Mouse (Mus musculus) MEL (cell line): ENCODE results near the gene Ambra1. TPM values are rescaled to one million over a fixed set of nuclear protein-coding genes. Genes with fewer than 3 reads are reported as not detected.

ENCODE experiments used
- DNase-seq: peaks from one replicate; pipeline ENCODE4 v3.0.0; 2011; ENCODE audit warnings: low read depth, low spot score
- H3K27ac ChIP-seq: 2 replicates; pipeline ENCODE4 v1.5.1; 2012; ENCODE audit warnings: low read depth, mild to moderate bottlenecking, control low read depth, low read length, moderate library complexity; ENCODE audit not compliant: control insufficient read depth
- H3K27me3 ChIP-seq, 2 experiments: fragments of 150-350 bp in 1 of 2; sonication (generic) in 1 of 2; 2 replicates each; pipeline ENCODE4 v1.6.1; 2012; ENCODE audit warnings: low read length in 2 of 2, mild to moderate bottlenecking in 2 of 2, improper control_type of control experiment in 1 of 2, moderate library complexity in 1 of 2; ENCODE audit not compliant: insufficient read depth in 2 of 2, control insufficient read depth in 1 of 2
- H3K36me3 ChIP-seq, 2 experiments: 2 replicates each; pipeline ENCODE4 v1.6.1; 2012 to 2014; ENCODE audit warnings: low read length in 2 of 2, improper control_type of control experiment in 1 of 2, inconsistent platforms in 1 of 2, mild to moderate bottlenecking in 1 of 2; ENCODE audit not compliant: insufficient read depth in 2 of 2, control insufficient read depth in 1 of 2
- H3K4me1 ChIP-seq, 2 experiments: fragments of 150-350 bp in 1 of 2; sonication (generic) in 1 of 2; 2 replicates each; pipeline ENCODE4 v1.6.1; 2012; ENCODE audit warnings: low read length in 2 of 2, improper control_type of control experiment in 1 of 2, mild to moderate bottlenecking in 1 of 2; ENCODE audit not compliant: insufficient read depth in 2 of 2, control insufficient read depth in 1 of 2
- H3K4me3 ChIP-seq, 2 experiments: fragments of 150-350 bp in 1 of 2; sonication (generic) in 1 of 2; 2 replicates each; pipeline ENCODE4 v1.5.1; 2012; ENCODE audit warnings: low read depth in 2 of 2, low read length in 2 of 2, mild to moderate bottlenecking in 2 of 2, moderate library complexity in 2 of 2, control low read depth in 1 of 2, improper control_type of control experiment in 1 of 2; ENCODE audit not compliant: control insufficient read depth in 1 of 2, insufficient read depth in 1 of 2
- H3K79me2 ChIP-seq: 2 replicates; pipeline ENCODE4 v1.6.1; 2012; ENCODE audit warnings: mild to moderate bottlenecking, low read length, moderate library complexity; ENCODE audit not compliant: control insufficient read depth, poor library complexity, insufficient read depth
- H3K9ac ChIP-seq: 2 replicates; pipeline ENCODE4 v1.6.1; 2012; ENCODE audit warnings: low read depth, mild to moderate bottlenecking, control low read depth, low read length, moderate library complexity; ENCODE audit not compliant: control insufficient read depth, poor library complexity, severe bottlenecking
- H3K9me3 ChIP-seq: fragments of 150-350 bp; sonication (generic); replicated peaks from 2 replicates; pipeline ENCODE4 v1.6.1; 2012; ENCODE audit warnings: mild to moderate bottlenecking, low read length, improper control_type of control experiment, moderate library complexity; ENCODE audit not compliant: insufficient read depth
- BHLHE40 ChIP-seq: IDR thresholded peaks from 2 replicates; pipeline ENCODE4 v1.6.1; 2012; ENCODE audit warnings: low read depth, mild to moderate bottlenecking, inconsistent platforms, low read length, improper control_type of control experiment, borderline replicate concordance
- MAFK ChIP-seq: IDR thresholded peaks from 2 replicates; pipeline ENCODE4 v1.6.1; 2011; ENCODE audit warnings: low read depth, mild to moderate bottlenecking, low read length, improper control_type of control experiment, borderline replicate concordance
- MEF2A ChIP-seq: IDR thresholded peaks from 2 replicates; pipeline ENCODE4 v1.6.1; 2014; ENCODE audit warnings: low read depth, mild to moderate bottlenecking, inconsistent platforms, low read length, improper control_type of control experiment; ENCODE audit not compliant: poor library complexity, insufficient replicate concordance, severe bottlenecking; ENCODE audit errors: extremely low read depth
- MXI1 ChIP-seq: IDR thresholded peaks from 2 replicates; pipeline ENCODE4 v1.6.1; 2011; ENCODE audit warnings: mild to moderate bottlenecking, low read depth, low read length, improper control_type of control experiment
- MYB ChIP-seq: IDR thresholded peaks from 2 replicates; pipeline ENCODE4 v1.6.1; 2011; ENCODE audit warnings: mild to moderate bottlenecking, low read depth, low read length, improper control_type of control experiment
- TBP ChIP-seq: IDR thresholded peaks from 2 replicates; pipeline ENCODE4 v1.8.0; 2011; ENCODE audit warnings: low read depth, low read length, improper control_type of control experiment
- ZMIZ1 ChIP-seq: IDR thresholded peaks from 2 replicates; pipeline ENCODE4 v1.6.1; 2012; ENCODE audit warnings: low read depth, mild to moderate bottlenecking, inconsistent platforms, low read length, improper control_type of control experiment, moderate library complexity
- polyA plus RNA-seq, 2 experiments: library from polyadenylated mRNA; stranded (reverse) in 1 of 2; unstranded in 1 of 2; fragments of >175 nt in 1 of 2; fragments of >200 nt in 1 of 2; gene quantifications; 2 replicates each; pipeline versions ENCODE4 v1.2.1 to v1.2.4; 2012; ENCODE audit warnings: low replicate concordance in 2 of 2, low read depth in 1 of 2; ENCODE audit not compliant: insufficient read length in 2 of 2, insufficient read depth in 1 of 2, missing spikeins in 1 of 2
- total RNA-seq: library from RNA; depleted of rRNA; stranded (reverse); fragments of 300-350 nt; gene quantifications from 2 replicates; pipeline ENCODE4 v1.2.3, GENCODE M21; 2012

Gene Ambra1
- total and polyA plus RNA-seq, 3 experiments = 14.6 to 24.7 TPM; not detected in 1

- no peak for DNase-seq
- Histone ChIP-seq H3K4me1 (peaks cover 5 to 10% of the 10 kb centered on the region in 2 experiments; a peak in 3 of 4 replicates), H3K36me3 (peaks cover 7 to 12% of the 10 kb centered on the region in 2 experiments), H3K4me3 (no peak overlapping the region), H3K79me2 (no peaks in the 10 kb centered on the region), H3K9ac (no peak overlapping the region), H3K27ac (no peak overlapping the region), H3K9me3 (no peaks in the 10 kb centered on the region), H3K27me3 (no peaks in the 10 kb centered on the region)
- TF ChIP-seq ZMIZ1 = no peak
- TF ChIP-seq MXI1 = no peak
- no peak for TF ChIP-seq TBP
- no peak for TF ChIP-seq BHLHE40
- TF ChIP-seq MEF2A = no peak
Measured at GRCm38 (mm10) chr2:91852446-91853191, 122.7 kb downstream of the Ambra1 start.

GRCm38 (mm10) chr2:91854575-91854974 is 124.6 kb downstream of the Ambra1 start:
- TF ChIP-seq MYB (no peak), MAFK (0 out of 2 replicates have a peak, but pooled peaks have one; percentile 45)

GRCm38 (mm10) chr2:91856958-91857357 is 127.0 kb downstream of the Ambra1 start:
- H3K27ac ChIP-seq = no peak overlapping the region
- TF ChIP-seq MXI1 = no peak
- TF ChIP-seq, all 39 proteins: peak for 0
- no peaks in the 10 kb centered on the region for H3K79me2 ChIP-seq
- H3K9me3 ChIP-seq = no peaks in the 10 kb centered on the region
- no peaks in the 10 kb centered on the region for H3K27me3 ChIP-seq
- H3K36me3 ChIP-seq = peaks cover 8 to 18% of the 10 kb centered on the region in 2 experiments
- H3K4me3 ChIP-seq = no peak overlapping the region
- peaks cover 13 to 18% of the 10 kb centered on the region in 2 experiments for H3K4me1 ChIP-seq
- H3K9ac ChIP-seq = no peak overlapping the region
- no peak for DNase-seq

More at GRCm38 (mm10) chr2:91854575-91854974, 124.6 kb downstream of the Ambra1 start:
- Histone ChIP-seq H3K79me2 (no peaks in the 10 kb centered on the region), H3K9ac (no peak overlapping the region), H3K27me3 (no peaks in the 10 kb centered on the region), H3K4me1 (peaks cover 10 to 12% of the 10 kb centered on the region in 2 experiments), H3K27ac (no peak overlapping the region), H3K9me3 (no peaks in the 10 kb centered on the region), H3K36me3 (peaks cover 8 to 14% of the 10 kb centered on the region in 2 experiments), H3K4me3 (no peak overlapping the region)
- DNase-seq = no peak
